Mouse (Mus musculus): Measurements from ENCODE around the gene Nup93. TPM values are rescaled to one million over a fixed set of nuclear protein-coding genes. Genes with fewer than 3 reads are reported as not detected.

Gene Nup93
- polyA plus RNA-seq, 1 experiment from 2014 or later: 28.1 TPM

DNA sequence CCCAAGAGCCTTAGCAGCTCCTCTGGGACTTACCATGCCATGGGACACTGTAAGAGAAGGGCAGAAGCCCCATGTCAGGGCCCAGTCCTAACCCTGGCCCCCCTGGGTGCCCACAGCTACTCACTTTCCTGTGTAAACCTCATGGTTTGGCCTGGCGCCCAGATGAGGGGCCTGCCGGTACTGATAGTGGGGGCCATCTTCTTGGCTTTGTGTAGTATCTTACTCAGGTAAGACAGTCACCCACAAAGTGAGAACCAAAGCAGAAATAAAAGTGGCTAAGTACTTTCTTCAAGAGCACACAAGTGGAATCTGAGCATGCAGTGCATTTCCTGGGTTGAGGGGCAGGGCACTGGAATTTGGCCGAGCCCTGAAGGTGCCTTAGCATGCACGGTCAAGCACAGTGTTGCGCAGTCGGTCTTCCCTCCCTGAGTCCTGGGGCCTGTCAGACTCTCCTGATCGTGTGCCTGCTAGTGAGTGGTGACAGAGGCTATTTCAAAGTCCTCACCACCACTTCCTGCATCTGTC is 92.7 kb downstream of the Nup93 start:
- no peak overlapping the region for H3K4me3 ChIP-seq (ENCODE audit: low read depth, low read length)
- 0 out of 2 replicates have a peak overlapping the region, but pooled peaks have one; percentile 13 for H3K27ac ChIP-seq (replicated peaks)
- 57% methylated on average over 7 of the region's 7 CpGs for WGBS
- no peaks in the 10 kb centered on the region for H3K4me1 ChIP-seq (replicated peaks; ENCODE audit: control insufficient read depth, insufficient read depth)
- no peaks in the 10 kb centered on the region for H3K27me3 ChIP-seq (ENCODE audit: control insufficient read depth, insufficient read depth, low read length)
- no peaks in the 10 kb centered on the region for H3K9me3 ChIP-seq (ENCODE audit: control insufficient read depth, low read length)
- ATAC-seq (ENCODE audit: low FRiP score, low TSS enrichment) (peak; percentile 59; the same call in 1 of the 2 replicates), DNase-seq (ENCODE audit: low spot score) (peak; percentile 42)
- peaks cover 11% of the 10 kb centered on the region; the same call in 1 of the 2 replicates for H3K36me3 ChIP-seq (ENCODE audit: control insufficient read depth, insufficient read depth, low read length)
- TF ChIP-seq EP300 (optimal IDR thresholded peaks at IDR 0.05): no peak
- no peak for TF ChIP-seq CTCF (IDR thresholded peaks at IDR 0.05; ENCODE audit: low read depth)
- H3K9ac ChIP-seq (ENCODE audit: low read length): no peak overlapping the region
- H3K4me2 ChIP-seq (replicated peaks; ENCODE audit: low read depth): no peak overlapping the region

DNA sequence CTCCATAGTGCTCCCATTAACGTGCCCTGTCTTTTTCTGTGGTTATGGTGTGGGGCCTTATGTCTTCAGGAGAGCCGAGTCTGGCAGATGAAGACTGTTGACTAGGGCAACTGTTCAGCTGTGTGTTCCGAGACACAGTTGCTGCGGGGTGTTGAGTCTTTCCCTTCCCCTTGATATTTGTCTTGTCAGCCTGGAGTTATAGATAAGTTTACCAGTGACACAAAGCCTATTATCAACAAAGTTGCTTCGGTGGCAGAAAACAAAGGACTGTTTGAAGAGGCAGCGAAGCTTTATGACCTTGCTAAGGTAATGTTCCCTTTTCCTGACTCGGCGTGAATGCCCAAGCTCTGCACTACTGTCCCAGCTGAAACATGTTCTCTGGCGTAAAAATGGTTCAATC is 93.3 kb downstream of the Nup93 start:
- Histone ChIP-seq H3K9me3 (ENCODE audit: control insufficient read depth, low read length) (no peaks in the 10 kb centered on the region), H3K9ac (ENCODE audit: low read length) (no peak overlapping the region), H3K4me1 (replicated peaks; ENCODE audit: control insufficient read depth, insufficient read depth) (no peaks in the 10 kb centered on the region), H3K27ac (replicated peaks) (0 out of 2 replicates have a peak overlapping the region, but pooled peaks have one; percentile 13), H3K4me2 (replicated peaks; ENCODE audit: low read depth) (no peak overlapping the region), H3K27me3 (ENCODE audit: control insufficient read depth, insufficient read depth, low read length) (no peaks in the 10 kb centered on the region), H3K4me3 (ENCODE audit: low read depth, low read length) (no peak overlapping the region), H3K36me3 (ENCODE audit: control insufficient read depth, insufficient read depth, low read length) (peaks cover 11% of the 10 kb centered on the region; the same call in 1 of the 2 replicates)
- DNase-seq (ENCODE audit: low spot score) (peak; percentile 14), ATAC-seq (ENCODE audit: low FRiP score, low TSS enrichment) (no peak)
- WGBS: 66% methylated on average over 9 of the region's 9 CpGs
- TF ChIP-seq CTCF (IDR thresholded peaks at IDR 0.05; ENCODE audit: low read depth) (no peak), EP300 (optimal IDR thresholded peaks at IDR 0.05) (no peak)

DNA sequence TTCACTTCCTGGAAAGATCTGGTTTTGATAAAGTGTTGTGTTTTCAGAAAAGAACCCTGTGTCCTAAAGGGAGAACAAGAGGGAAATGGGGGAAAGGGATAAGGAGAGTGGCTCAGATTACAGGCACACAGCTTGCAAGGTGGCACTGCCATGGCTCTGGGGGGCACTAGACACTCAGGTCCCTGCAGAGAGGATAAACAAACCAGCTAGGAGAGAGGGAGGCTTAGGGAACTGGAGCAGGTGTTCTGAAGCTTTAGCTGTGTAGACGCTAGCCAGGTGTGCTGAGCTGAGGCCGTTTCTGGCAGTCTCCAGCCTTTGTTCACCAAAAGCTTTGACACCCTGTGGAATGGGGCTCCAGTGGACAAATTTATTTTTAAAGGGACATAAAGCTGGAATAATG is 99.7 kb downstream of the Nup93 start:
- Histone ChIP-seq H3K4me1 (replicated peaks; ENCODE audit: control insufficient read depth, insufficient read depth) (no peaks in the 10 kb centered on the region), H3K36me3 (ENCODE audit: control insufficient read depth, insufficient read depth, low read length) (peaks cover 2% of the 10 kb centered on the region; the same call in 1 of the 2 replicates), H3K27me3 (ENCODE audit: control insufficient read depth, insufficient read depth, low read length) (no peaks in the 10 kb centered on the region), H3K27ac (replicated peaks) (no peak overlapping the region), H3K9me3 (ENCODE audit: control insufficient read depth, low read length) (no peaks in the 10 kb centered on the region), H3K4me3 (ENCODE audit: low read depth, low read length) (no peak overlapping the region), H3K9ac (ENCODE audit: low read length) (no peak overlapping the region), H3K4me2 (replicated peaks; ENCODE audit: low read depth) (no peak overlapping the region)
- WGBS: 70% methylated on average over 2 of the region's 2 CpGs
- DNase-seq (ENCODE audit: low spot score) (no peak), ATAC-seq (ENCODE audit: low FRiP score, low TSS enrichment) (no peak)
- TF ChIP-seq EP300 (optimal IDR thresholded peaks at IDR 0.05) (no peak), CTCF (IDR thresholded peaks at IDR 0.05; ENCODE audit: low read depth) (no peak)

DNA sequence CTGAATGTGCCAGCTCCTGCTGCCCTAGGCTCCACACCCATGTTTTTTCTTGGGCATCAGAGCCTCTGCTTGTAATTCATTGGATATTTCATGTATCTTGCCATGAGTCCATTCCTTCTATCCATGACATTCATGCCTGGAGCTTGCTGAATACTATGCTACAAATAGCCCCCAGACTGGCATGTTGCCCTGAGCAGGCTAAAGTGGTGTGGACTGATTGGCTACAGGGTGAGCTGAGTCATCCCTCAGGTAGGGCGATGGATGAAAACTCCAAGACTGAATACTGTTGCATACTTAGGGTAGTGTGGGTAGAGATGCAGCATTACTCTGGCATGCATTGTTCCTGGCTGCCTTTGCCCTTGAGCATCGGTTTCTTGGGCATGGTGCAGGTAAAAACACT is 102.9 kb downstream of the Nup93 start:
- TF ChIP-seq EP300 (optimal IDR thresholded peaks at IDR 0.05): no peak
- TF ChIP-seq CTCF (IDR thresholded peaks at IDR 0.05; ENCODE audit: low read depth): no peak
- DNase-seq (ENCODE audit: low spot score) (no peak), ATAC-seq (ENCODE audit: low FRiP score, low TSS enrichment) (no peak)
- H3K4me2 ChIP-seq (replicated peaks; ENCODE audit: low read depth): no peak overlapping the region
- no peak overlapping the region for H3K4me3 ChIP-seq (ENCODE audit: low read depth, low read length)
- H3K27me3 ChIP-seq (ENCODE audit: control insufficient read depth, insufficient read depth, low read length): no peaks in the 10 kb centered on the region
- 77% methylated on average over 2 of the region's 2 CpGs for WGBS
- no peaks in the 10 kb centered on the region for H3K4me1 ChIP-seq (replicated peaks; ENCODE audit: control insufficient read depth, insufficient read depth)
- no peaks in the 10 kb centered on the region; the same call in 1 of the 2 replicates for H3K36me3 ChIP-seq (ENCODE audit: control insufficient read depth, insufficient read depth, low read length)
- H3K9me3 ChIP-seq (ENCODE audit: control insufficient read depth, low read length): no peaks in the 10 kb centered on the region
- H3K27ac ChIP-seq (replicated peaks): no peak overlapping the region
- H3K9ac ChIP-seq (ENCODE audit: low read length): no peak overlapping the region

DNA sequence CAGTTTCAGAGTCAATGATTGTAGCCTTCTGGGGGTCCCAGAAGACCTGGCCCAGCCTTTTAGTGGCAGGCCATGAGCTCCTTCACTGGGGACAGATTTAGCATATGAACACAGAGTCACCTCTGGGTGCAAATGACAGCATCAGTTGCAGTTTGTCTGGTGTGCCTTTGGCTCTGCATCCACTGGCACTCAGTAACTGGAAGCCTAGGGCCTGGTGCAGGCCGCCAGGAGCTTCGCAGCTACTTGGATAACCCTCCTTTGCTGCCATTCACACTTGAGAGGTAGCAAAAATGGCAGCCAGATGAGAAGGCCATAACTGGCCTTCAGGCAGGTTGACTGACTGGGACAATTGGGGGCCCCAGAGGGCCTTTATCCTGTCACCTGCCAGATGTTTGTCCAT is 103.3 kb downstream of the Nup93 start:
- Histone ChIP-seq H3K9me3 (ENCODE audit: control insufficient read depth, low read length) (no peaks in the 10 kb centered on the region), H3K27me3 (ENCODE audit: control insufficient read depth, insufficient read depth, low read length) (no peaks in the 10 kb centered on the region), H3K4me2 (replicated peaks; ENCODE audit: low read depth) (no peak overlapping the region), H3K4me1 (replicated peaks; ENCODE audit: control insufficient read depth, insufficient read depth) (no peaks in the 10 kb centered on the region), H3K4me3 (ENCODE audit: low read depth, low read length) (no peak overlapping the region), H3K9ac (ENCODE audit: low read length) (no peak overlapping the region), H3K27ac (replicated peaks) (no peak overlapping the region), H3K36me3 (ENCODE audit: control insufficient read depth, insufficient read depth, low read length) (no peaks in the 10 kb centered on the region)
- WGBS: 98% methylated on average over 2 of the region's 2 CpGs
- no peak for DNase-seq (ENCODE audit: low spot score)
- TF ChIP-seq CTCF (IDR thresholded peaks at IDR 0.05; ENCODE audit: low read depth) (no peak), EP300 (optimal IDR thresholded peaks at IDR 0.05) (no peak)
- no peak for ATAC-seq (ENCODE audit: low FRiP score, low TSS enrichment)

DNA sequence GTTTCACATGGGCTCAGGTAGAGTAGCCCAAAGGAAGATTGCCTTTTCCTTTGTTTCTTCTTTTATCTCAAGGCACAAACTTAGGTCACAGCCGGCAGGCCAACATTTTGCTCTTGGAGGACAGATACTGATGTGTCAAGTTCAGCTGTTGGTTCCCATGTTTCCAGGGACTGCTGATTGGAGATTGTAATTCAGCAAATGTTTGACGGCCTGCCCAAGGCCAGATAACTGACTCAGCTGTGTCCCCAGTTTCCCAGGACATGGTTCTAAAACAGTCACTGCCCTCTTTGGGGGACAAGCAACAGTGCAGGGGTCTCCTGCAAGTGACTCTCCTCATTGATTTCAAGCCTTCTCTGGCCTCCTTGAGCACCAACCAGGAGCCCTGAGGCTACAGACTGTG is 105.7 kb downstream of the Nup93 start:
- DNase-seq (ENCODE audit: low spot score) (no peak), ATAC-seq (ENCODE audit: low FRiP score, low TSS enrichment) (no peak)
- no peak overlapping the region for H3K27ac ChIP-seq (replicated peaks)
- TF ChIP-seq EP300 (optimal IDR thresholded peaks at IDR 0.05) (no peak), CTCF (IDR thresholded peaks at IDR 0.05; ENCODE audit: low read depth) (no peak)
- no peak overlapping the region for H3K4me2 ChIP-seq (replicated peaks; ENCODE audit: low read depth)
- H3K9ac ChIP-seq (ENCODE audit: low read length): no peak overlapping the region
- H3K36me3 ChIP-seq (ENCODE audit: control insufficient read depth, insufficient read depth, low read length): no peaks in the 10 kb centered on the region
- H3K27me3 ChIP-seq (ENCODE audit: control insufficient read depth, insufficient read depth, low read length): no peaks in the 10 kb centered on the region
- WGBS: 75% methylated on average over 2 of the region's 2 CpGs
- H3K9me3 ChIP-seq (ENCODE audit: control insufficient read depth, low read length): no peaks in the 10 kb centered on the region
- H3K4me3 ChIP-seq (ENCODE audit: low read depth, low read length): no peak overlapping the region
- H3K4me1 ChIP-seq (replicated peaks; ENCODE audit: control insufficient read depth, insufficient read depth): no peaks in the 10 kb centered on the region

Measured in stomach, postnatal 0 days (tissue).